Mouse (Mus musculus) CH12.LX (cell line): Measurements from ENCODE around the gene Pik3r1.

ENCODE experiments used
- CTCF ChIP-seq, 2 experiments: IDR thresholded peaks in 1 of 2; conservative IDR thresholded peaks in 1 of 2; 2 replicates each; pipeline ENCODE4 v1.5.1; 2011 to 2012; ENCODE audit warnings: low read depth in 2 of 2, low read length in 2 of 2, improper control_type of control experiment in 1 of 2, inconsistent platforms in 1 of 2, mild to moderate bottlenecking in 1 of 2, moderate library complexity in 1 of 2
- EP300 ChIP-seq: IDR thresholded peaks from 2 replicates; pipeline ENCODE4 v1.6.1; 2011; ENCODE audit warnings: low read length, improper control_type of control experiment
- POLR2AphosphoS2 ChIP-seq: IDR thresholded peaks from 2 replicates; pipeline ENCODE4 v1.6.1; 2011; ENCODE audit warnings: low read depth, low read length, improper control_type of control experiment

- TF ChIP-seq CTCF (conservative IDR thresholded peaks at IDR 0.05 in 1 of 2, IDR thresholded peaks at IDR 0.05 in 1 of 2; ENCODE audit: low read depth in 2 of 2, low read length in 2 of 2) (no peak), EP300 (no peak), POLR2AphosphoS2 (no peak)
These were observed 132.2 kb downstream of the Pik3r1 start for GRCm38 (mm10) chr13:101635837-101636236.
